Mouse (Mus musculus): ENCODE measurements at regions not wholly inside any gene's neighbourhood (a gene's known extent, or its start where the extent isn't known, plus 50 kb on each side); places are given as distances from the start of the nearest gene placed in this dataset.
"Not testable (repeated sequence)": the region's sequence is repeated elsewhere in the genome, so short reads cannot be mapped to it uniquely, and the experiment has no call there.

DNA sequence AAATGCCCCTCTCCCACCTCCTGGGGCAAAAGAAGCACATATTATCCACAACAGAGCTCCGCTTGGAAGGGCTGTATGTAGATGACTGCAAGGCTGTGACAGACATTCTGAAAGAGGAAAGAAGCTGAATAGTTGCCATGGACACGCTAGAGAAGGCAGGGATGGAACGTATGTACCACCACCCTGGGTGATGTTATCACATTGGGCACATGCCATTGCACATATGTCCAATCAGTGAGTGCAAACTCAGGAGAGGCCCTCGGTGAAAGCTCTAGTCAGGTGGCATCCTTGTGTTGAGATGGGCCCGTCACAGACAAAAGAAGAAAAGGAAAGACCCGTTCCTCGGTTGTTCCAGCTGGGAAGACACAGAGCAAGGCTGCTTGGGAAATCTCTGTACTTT is 99.8 kb downstream of the Sox2 start:
- Histone ChIP-seq H3K4me3 (replicated peaks) (no peak overlapping the region), H3K27me3 (no peaks in the 10 kb centered on the region), H3K4me1 (replicated peaks) (no peaks in the 10 kb centered on the region), H3K27ac (no peak overlapping the region), H3K4me2 (no peak overlapping the region), H3K9ac (replicated peaks) (no peak overlapping the region), H3K36me3 (no peaks in the 10 kb centered on the region), H3K9me3 (no peaks in the 10 kb centered on the region)
- 85% methylated on average over 7 of the region's 7 CpGs for WGBS
- ATAC-seq (ENCODE audit: insufficient number of reproducible peaks, insufficient read depth, low FRiP score, low TSS enrichment, low read depth), result no peak

- whole genome bisulfite sequencing, result 81% methylated on average over 5 of the region's 5 CpGs
- no peak for ATAC-seq (ENCODE audit: insufficient number of reproducible peaks, insufficient read depth, low FRiP score, low TSS enrichment, low read depth)
- H3K9me3 ChIP-seq, result no peaks in the 10 kb centered on the region
These were observed 101.3 kb downstream of the Sox2 start for GRCm38 (mm10) chr3:34751551-34751950.

GRCm38 (mm10) chr3:34753557-34753956 is 103.4 kb downstream of the Sox2 start:
- WGBS, result 45% methylated on average over 8 of the region's 8 CpGs
- no peak overlapping the region for H3K4me2 ChIP-seq
- no peak for ATAC-seq (ENCODE audit: insufficient number of reproducible peaks, insufficient read depth, low FRiP score, low TSS enrichment, low read depth)

More at GRCm38 (mm10) chr3:34751551-34751950, 101.3 kb downstream of the Sox2 start:
- Histone ChIP-seq H3K4me1 (replicated peaks) (peaks cover 4% of the 10 kb centered on the region; the same call in 1 of the 2 replicates), H3K36me3 (no peaks in the 10 kb centered on the region), H3K9ac (replicated peaks) (no peak overlapping the region), H3K27me3 (no peaks in the 10 kb centered on the region), H3K27ac (no peak overlapping the region), H3K4me2 (no peak overlapping the region), H3K4me3 (replicated peaks) (no peak overlapping the region)

DNA sequence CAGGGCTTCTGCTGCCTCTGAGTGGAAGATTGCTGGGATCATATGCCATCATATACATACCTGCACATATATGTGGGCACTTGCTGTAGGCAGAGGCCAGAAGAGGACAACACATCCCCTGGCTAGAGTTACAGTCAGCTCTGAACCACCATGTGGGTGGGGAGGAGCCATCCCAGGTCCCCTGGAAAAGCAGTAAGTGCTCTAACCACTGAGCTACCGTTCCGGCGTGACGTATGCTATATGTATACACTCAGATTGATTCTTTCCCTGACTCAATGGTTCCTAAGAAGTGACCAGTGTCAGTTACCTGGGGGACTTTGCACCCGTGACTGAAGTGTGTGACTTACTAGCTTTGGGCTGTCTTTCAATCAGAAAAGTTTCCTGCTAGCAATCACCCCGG is 104.6 kb downstream of the Sox2 start:
- Histone ChIP-seq H3K9me3 (no peaks in the 10 kb centered on the region), H3K9ac (replicated peaks) (no peak overlapping the region), H3K27ac (no peak overlapping the region), H3K4me2 (no peak overlapping the region), H3K36me3 (no peaks in the 10 kb centered on the region), H3K27me3 (no peaks in the 10 kb centered on the region), H3K4me1 (replicated peaks) (peaks cover 7% of the 10 kb centered on the region; the same call in 1 of the 2 replicates), H3K4me3 (replicated peaks) (no peak overlapping the region)
- WGBS, result 95% methylated on average over 6 of the region's 6 CpGs
- no peak for ATAC-seq (ENCODE audit: insufficient number of reproducible peaks, insufficient read depth, low FRiP score, low TSS enrichment, low read depth)

More at GRCm38 (mm10) chr3:34753557-34753956, 103.4 kb downstream of the Sox2 start:
- Histone ChIP-seq H3K36me3 (no peaks in the 10 kb centered on the region), H3K4me1 (replicated peaks) (peaks cover 7% of the 10 kb centered on the region; the same call in 1 of the 2 replicates), H3K27ac (no peak overlapping the region), H3K9ac (replicated peaks) (no peak overlapping the region), H3K9me3 (no peaks in the 10 kb centered on the region), H3K27me3 (no peaks in the 10 kb centered on the region), H3K4me3 (replicated peaks) (no peak overlapping the region)

DNA sequence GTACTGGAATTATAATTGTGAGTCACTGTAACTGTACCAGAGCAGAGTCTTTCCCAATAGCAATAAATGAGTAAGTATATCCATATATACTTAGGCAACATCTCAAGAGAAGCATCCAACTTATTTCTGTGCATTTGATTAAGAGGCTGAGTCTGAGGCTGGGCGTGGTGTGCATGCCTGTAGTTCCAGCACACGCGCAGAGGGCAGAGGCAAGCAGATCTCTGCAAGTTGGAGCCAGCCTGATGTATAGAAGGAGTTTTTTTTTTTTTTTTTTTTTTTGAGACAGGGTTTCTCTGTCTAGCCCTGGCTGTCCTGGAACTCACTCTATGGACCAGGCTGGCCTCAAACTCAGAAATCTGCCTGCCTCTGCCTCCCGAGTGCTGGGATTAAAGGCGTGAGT is 105.1 kb downstream of the Sox2 start:
- not testable (repeated sequence) for H3K36me3 ChIP-seq; ATAC-seq (ENCODE audit: insufficient number of reproducible peaks, insufficient read depth, low FRiP score, low TSS enrichment, low read depth); H3K27me3 ChIP-seq; H3K9me3 ChIP-seq; H3K4me1 ChIP-seq (replicated peaks); H3K9ac ChIP-seq (replicated peaks); H3K27ac ChIP-seq; H3K4me2 ChIP-seq; H3K4me3 ChIP-seq (replicated peaks)
- 94% methylated on average over 5 of the region's 5 CpGs for WGBS

DNA sequence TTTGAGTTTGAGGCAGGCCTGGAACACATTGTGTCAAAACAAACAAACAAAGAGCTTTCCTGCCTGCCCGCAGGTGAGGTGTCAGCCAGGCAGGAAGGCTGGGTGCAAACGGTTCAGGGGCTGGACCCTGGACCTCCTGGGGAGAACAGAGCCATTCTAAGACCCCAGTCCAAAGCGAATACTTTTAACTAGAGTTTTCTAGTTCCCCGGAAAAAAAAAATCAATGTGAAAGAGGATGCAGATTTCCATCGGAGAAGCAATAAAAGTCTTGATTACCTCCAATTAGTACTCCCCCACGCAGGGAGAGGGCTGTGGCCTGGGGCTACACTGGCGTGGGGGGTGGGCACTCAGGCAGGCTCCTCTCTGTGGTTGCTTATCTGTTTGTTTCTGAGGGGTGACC is 106.4 kb downstream of the Sox2 start:
- no peak overlapping the region for H3K4me3 ChIP-seq (replicated peaks)
- no peaks in the 10 kb centered on the region for H3K36me3 ChIP-seq
- H3K4me1 ChIP-seq (replicated peaks), result peaks cover 7% of the 10 kb centered on the region; the same call in 1 of the 2 replicates
- no peak overlapping the region for H3K4me2 ChIP-seq
- H3K27ac ChIP-seq, result no peak overlapping the region
- ATAC-seq (ENCODE audit: insufficient number of reproducible peaks, insufficient read depth, low FRiP score, low TSS enrichment, low read depth), result no peak
- H3K9me3 ChIP-seq, result no peaks in the 10 kb centered on the region
- no peaks in the 10 kb centered on the region for H3K27me3 ChIP-seq
- WGBS, result 7% methylated on average over 7 of the region's 7 CpGs
- no peak overlapping the region for H3K9ac ChIP-seq (replicated peaks)

DNA sequence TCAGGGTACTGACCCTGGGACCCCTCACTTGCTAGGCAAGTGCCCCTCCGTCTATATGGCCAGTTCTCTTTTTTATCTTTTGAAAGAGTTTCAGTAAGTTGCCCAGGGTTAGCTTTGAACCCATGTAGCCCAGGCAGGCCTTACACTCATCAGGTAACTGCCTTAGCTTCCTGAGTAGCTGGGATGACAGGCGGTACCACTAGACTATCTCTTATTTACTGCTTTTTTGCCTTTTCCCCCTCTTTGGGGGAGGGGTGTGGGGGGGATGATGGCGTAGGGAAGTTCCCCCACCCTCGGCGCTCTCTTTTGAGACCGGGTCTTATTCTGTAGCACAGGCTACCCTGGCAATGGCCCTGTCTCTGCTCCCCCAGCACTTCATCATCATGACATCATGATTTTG is 106.9 kb downstream of the Sox2 start:
- ATAC-seq (ENCODE audit: insufficient number of reproducible peaks, insufficient read depth, low FRiP score, low TSS enrichment, low read depth), result no peak

DNA sequence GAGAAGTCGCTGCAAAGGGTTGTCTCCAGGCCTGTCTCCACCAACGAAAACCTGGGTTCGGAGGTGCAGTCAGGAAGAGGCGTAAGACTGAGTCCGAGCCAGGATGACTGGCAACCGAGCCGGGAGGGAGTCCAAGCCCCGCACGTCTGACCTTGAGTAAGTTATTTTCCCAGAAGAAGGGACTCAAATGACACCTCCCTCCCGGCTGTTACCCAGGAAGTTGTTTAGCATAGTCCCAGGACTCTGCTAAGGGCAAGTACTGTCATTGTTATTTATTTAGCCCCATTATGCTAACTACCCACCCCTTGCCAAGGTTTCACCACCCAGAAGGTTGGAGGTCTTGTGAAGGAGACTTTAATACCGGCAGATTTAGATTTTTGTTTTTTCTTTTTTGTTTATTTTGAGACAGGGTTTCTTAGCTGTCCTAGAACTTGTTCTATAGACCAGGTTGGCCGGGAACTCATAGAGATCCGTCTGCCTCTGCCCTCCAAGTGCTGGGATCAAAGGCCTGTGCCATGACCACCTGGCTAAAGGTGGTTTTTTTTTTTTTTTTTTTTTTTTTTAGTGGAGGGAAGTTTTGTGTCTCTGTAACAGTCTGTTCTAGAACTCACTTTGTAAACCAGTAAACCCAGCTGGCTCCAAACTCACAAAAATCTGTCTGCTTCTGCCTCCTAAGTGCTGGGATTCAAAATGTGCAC is 107.8 kb downstream of the Sox2 start:
- H3K4me3 ChIP-seq (replicated peaks), result no peak overlapping the region
- peaks cover 7% of the 10 kb centered on the region; the same call in 1 of the 2 replicates for H3K4me1 ChIP-seq (replicated peaks)
- H3K36me3 ChIP-seq, result no peaks in the 10 kb centered on the region
- no peaks in the 10 kb centered on the region for H3K27me3 ChIP-seq
- 21% methylated on average over 13 of the region's 13 CpGs for WGBS
- ATAC-seq (ENCODE audit: insufficient number of reproducible peaks, insufficient read depth, low FRiP score, low TSS enrichment, low read depth), result no peak
- H3K9me3 ChIP-seq, result no peaks in the 10 kb centered on the region
- no peak overlapping the region for H3K9ac ChIP-seq (replicated peaks)
- H3K4me2 ChIP-seq, result no peak overlapping the region
- H3K27ac ChIP-seq, result no peak overlapping the region

More for the DNA sequence above, 106.9 kb downstream of the Sox2 start:
- Histone ChIP-seq H3K4me1 (replicated peaks) (peaks cover 7% of the 10 kb centered on the region; the same call in 1 of the 2 replicates), H3K36me3 (no peaks in the 10 kb centered on the region), H3K4me2 (no peak overlapping the region), H3K4me3 (replicated peaks) (no peak overlapping the region), H3K27me3 (no peaks in the 10 kb centered on the region), H3K9ac (replicated peaks) (no peak overlapping the region), H3K9me3 (no peaks in the 10 kb centered on the region), H3K27ac (no peak overlapping the region)
- WGBS, result 50% methylated on average over 6 of the region's 6 CpGs

DNA sequence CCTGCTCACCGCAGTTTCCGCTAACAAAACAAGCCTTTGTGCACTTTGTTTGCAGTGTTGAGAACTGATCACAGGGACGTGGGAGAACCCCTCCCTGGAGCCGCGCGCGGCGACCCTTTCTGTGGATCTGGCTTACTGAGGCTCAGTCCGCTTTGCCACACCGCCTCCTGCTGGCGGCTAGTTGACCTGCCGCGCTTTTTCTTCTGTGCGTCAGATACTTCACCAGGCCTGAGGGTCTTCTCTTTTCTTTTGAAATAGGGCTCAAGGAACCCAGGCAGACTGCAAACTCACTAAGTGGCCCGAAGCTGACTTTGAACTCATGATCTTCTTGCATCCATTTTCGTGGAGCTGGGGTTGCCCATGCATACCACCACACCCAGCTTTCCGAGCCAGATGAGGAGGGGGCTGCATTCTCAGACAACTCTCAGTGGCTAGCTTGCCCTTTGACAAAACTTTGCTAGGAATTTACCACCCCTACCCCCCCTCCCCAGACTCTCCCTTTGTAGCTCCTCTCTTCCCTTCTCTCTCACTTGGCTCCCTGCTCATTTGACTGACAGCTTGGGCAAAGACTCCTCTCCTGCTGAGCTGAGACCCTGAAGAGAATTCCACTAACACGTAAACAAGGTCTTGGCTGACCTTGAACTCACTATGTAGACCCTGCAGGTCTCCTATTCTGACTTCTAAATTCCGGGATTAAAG is 109.9 kb downstream of the Sox2 start:
- Histone ChIP-seq H3K4me1 (replicated peaks) (peaks cover 7% of the 10 kb centered on the region; the same call in 1 of the 2 replicates), H3K9me3 (no peaks in the 10 kb centered on the region), H3K9ac (replicated peaks) (no peak overlapping the region), H3K36me3 (no peaks in the 10 kb centered on the region), H3K4me2 (no peak overlapping the region), H3K27ac (no peak overlapping the region), H3K4me3 (replicated peaks) (no peak overlapping the region), H3K27me3 (no peaks in the 10 kb centered on the region)
- no peak for ATAC-seq (ENCODE audit: insufficient number of reproducible peaks, insufficient read depth, low FRiP score, low TSS enrichment, low read depth)
- 79% methylated on average over 19 of the region's 19 CpGs for WGBS

- no peak overlapping the region for H3K9ac ChIP-seq (replicated peaks)
- no peaks in the 10 kb centered on the region for H3K9me3 ChIP-seq
- no peak overlapping the region for H3K4me3 ChIP-seq (replicated peaks)
- ATAC-seq (ENCODE audit: insufficient number of reproducible peaks, insufficient read depth, low FRiP score, low TSS enrichment, low read depth), result no peak
- no peak overlapping the region for H3K4me2 ChIP-seq
- H3K27me3 ChIP-seq, result no peaks in the 10 kb centered on the region
- 66% methylated on average over 7 of the region's 7 CpGs for WGBS
- H3K4me1 ChIP-seq (replicated peaks), result peaks cover 6% of the 10 kb centered on the region; the same call in 1 of the 2 replicates
- H3K27ac ChIP-seq, result no peak overlapping the region
- no peaks in the 10 kb centered on the region for H3K36me3 ChIP-seq
These were observed 111.1 kb downstream of the Sox2 start for GRCm38 (mm10) chr3:34761162-34761769.

DNA sequence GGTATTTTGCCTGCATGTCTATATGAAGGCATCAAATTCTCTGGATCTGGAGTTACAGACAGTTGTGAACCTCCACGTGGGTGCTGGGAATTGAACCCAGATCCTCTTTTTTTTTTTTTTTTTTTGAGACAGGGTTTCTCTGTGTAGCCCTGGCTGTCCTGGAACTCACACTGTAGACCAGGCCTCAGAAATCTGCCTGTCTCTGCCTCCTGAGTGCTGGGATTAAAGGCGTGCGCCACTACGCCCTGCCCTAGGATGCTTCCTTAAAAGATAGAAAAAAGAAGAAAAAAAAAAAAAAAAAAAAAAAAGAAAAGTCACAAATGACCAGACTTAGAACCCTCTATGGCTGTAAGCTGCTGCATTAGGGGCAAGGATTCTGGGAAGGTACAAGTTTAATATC is 111.6 kb downstream of the Sox2 start:
- 93% methylated on average over 4 of the region's 4 CpGs for WGBS
- Histone ChIP-seq H3K4me2 (no peak overlapping the region), H3K4me3 (replicated peaks) (no peak overlapping the region), H3K27ac (no peak overlapping the region), H3K9me3 (no peaks in the 10 kb centered on the region), H3K36me3 (no peaks in the 10 kb centered on the region), H3K9ac (replicated peaks) (no peak overlapping the region), H3K4me1 (replicated peaks) (peaks cover under 1% of the 10 kb centered on the region; the same call in 1 of the 2 replicates), H3K27me3 (no peaks in the 10 kb centered on the region)
- no peak for ATAC-seq (ENCODE audit: insufficient number of reproducible peaks, insufficient read depth, low FRiP score, low TSS enrichment, low read depth)

Data from limb, embryonic 12.5 days (tissue).